Comparison of ENCODE assay signal across 14 mouse cellular contexts in the genomic region with DNA sequence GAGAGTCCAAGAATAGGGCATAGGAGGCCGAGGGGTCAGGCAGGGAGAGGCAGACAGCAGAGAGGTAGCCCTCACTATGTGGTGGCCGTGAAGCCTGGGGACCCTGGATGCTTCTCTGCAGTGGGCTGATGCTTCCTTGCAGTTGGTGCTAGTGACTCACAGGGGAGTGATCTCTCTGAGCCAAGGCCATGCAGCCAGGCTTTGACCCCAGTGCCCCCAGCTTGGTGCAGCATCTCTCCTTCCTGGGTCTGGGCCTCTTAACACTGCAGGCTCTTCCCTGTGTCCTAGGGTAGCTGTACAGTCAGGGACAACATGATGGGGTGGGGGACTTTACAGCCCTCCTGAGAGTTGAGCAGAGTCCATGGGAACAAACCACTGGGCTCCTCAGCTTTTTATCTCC. TPM values are rescaled to one million over a fixed set of nuclear protein-coding genes. Genes with fewer than 3 reads are reported as not detected.
DNase-seq lines count a peak whose midpoint lies in the region; ATAC-seq and TF ChIP-seq lines count a peak whose summit lies in the region.
"Had no signal": no experiment of that assay in that cellular context is flagged by ENCODE, and none has a peak within 500 bp of the region (broad histone marks: within the 10 kb centered on the region; RNA-seq: fewer than 3 reads in every experiment).

No protein-coding gene starts in this region.

- no peak for DNase-seq in hindbrain, embryonic 10.5 days (ENCODE audit: low spot score)
- no peak for DNase-seq in hindbrain, postnatal 0 days (ENCODE audit: low spot score)
- DNase-seq in Patski (ENCODE audit: low read depth, low spot score): no peak
- no peak for DNase-seq in heart, embryonic 10.5 days (ENCODE audit: low spot score)
- no peak for DNase-seq in left cerebral cortex, adult 8-10 months (ENCODE audit: low spot score in 2 of 2)
- DNase-seq in urinary bladder, postnatal 25 days (ENCODE audit: low spot score): no peak
- DNase-seq: heart, adult 18-20 months; heart, postnatal 36 days; lung, postnatal 36 days had no signal

- POLR2A ChIA-PET in Patski (lab: Charles Lee): interaction anchor here (0.7 kb wide), 1 partner anchor 22 kb away, joined by 3 read pairs; a partner anchor contains a TSS

- no peak for ATAC-seq in hindbrain, postnatal 0 days
- peak; percentile 42 for ATAC-seq in Patski
- peak; percentile 6; the same call in 1 of the 2 replicates for ATAC-seq in hindbrain, embryonic 12.5 days (ENCODE audit: low FRiP score)
- no peak for ATAC-seq in midbrain, embryonic 12.5 days (ENCODE audit: low FRiP score, low read depth)
- ATAC-seq: activated CD4-positive, CD25-positive, alpha-beta regulatory T cell, adult 4 months had no signal

- H3K9ac ChIP-seq in hindbrain, postnatal 0 days (replicated peaks; ENCODE audit: low read length): no peak overlapping the region
- H3K9ac ChIP-seq in hindbrain, embryonic 12.5 days: no peak overlapping the region
- no peak overlapping the region; the same call in 1 of the 2 replicates for H3K9ac ChIP-seq in midbrain, embryonic 12.5 days (replicated peaks)
- H3K9ac ChIP-seq: liver, embryonic 15.5 days had no signal

- WGBS in hindbrain, embryonic 10.5 days: 72% methylated on average over 2 of the region's 2 CpGs
- WGBS in hindbrain, postnatal 0 days: 48% methylated on average over 2 of the region's 2 CpGs
- WGBS in hindbrain, embryonic 12.5 days: 25% methylated on average over 2 of the region's 2 CpGs
- WGBS in midbrain, embryonic 12.5 days: 46% methylated on average over 2 of the region's 2 CpGs
- 41% methylated on average over 2 of the region's 2 CpGs for WGBS in heart, embryonic 10.5 days

- peaks cover 10% of the 10 kb centered on the region for H3K27me3 ChIP-seq in hindbrain, embryonic 10.5 days (ENCODE audit: insufficient read depth, poor library complexity, severe bottlenecking)
- H3K27me3 ChIP-seq in hindbrain, postnatal 0 days (ENCODE audit: insufficient read depth, low read length): no peaks in the 10 kb centered on the region
- H3K27me3 ChIP-seq in Patski: no peaks in the 10 kb centered on the region
- 0 out of 2 replicates have a peak, but pooled peaks cover 3% of the 10 kb centered on the region for H3K27me3 ChIP-seq in hindbrain, embryonic 12.5 days
- peaks cover 25% of the 10 kb centered on the region for H3K27me3 ChIP-seq in midbrain, embryonic 12.5 days
- H3K27me3 ChIP-seq in heart, embryonic 10.5 days (ENCODE audit: insufficient read depth, poor library complexity, severe bottlenecking): peaks cover 55% of the 10 kb centered on the region
- H3K27me3 ChIP-seq: liver, embryonic 15.5 days had no signal

- no peak overlapping the region for H3K4me3 ChIP-seq in hindbrain, embryonic 10.5 days
- no peak overlapping the region for H3K4me3 ChIP-seq in hindbrain, postnatal 0 days (ENCODE audit: low read length)
- H3K4me3 ChIP-seq in hindbrain, embryonic 12.5 days: no peak overlapping the region
- no peak overlapping the region for H3K4me3 ChIP-seq in midbrain, embryonic 12.5 days
- H3K4me3 ChIP-seq in heart, embryonic 10.5 days: no peak overlapping the region
- H3K4me3 ChIP-seq: liver, embryonic 15.5 days; myocyte had no signal

- H3K27ac ChIP-seq in hindbrain, embryonic 10.5 days: peak overlapping the region; percentile 83
- no peak overlapping the region for H3K27ac ChIP-seq in hindbrain, postnatal 0 days
- peak overlapping the region; percentile 79 for H3K27ac ChIP-seq in hindbrain, embryonic 12.5 days
- H3K27ac ChIP-seq in midbrain, embryonic 12.5 days (replicated peaks): peak overlapping the region; percentile 77
- H3K27ac ChIP-seq in heart, embryonic 10.5 days: no peak overlapping the region
- H3K27ac ChIP-seq: liver, embryonic 15.5 days had no signal

- H3K36me3 ChIP-seq in hindbrain, embryonic 10.5 days: peaks cover 6% of the 10 kb centered on the region
- H3K36me3 ChIP-seq in hindbrain, postnatal 0 days (ENCODE audit: insufficient read depth, low read length): no peaks in the 10 kb centered on the region; the same call in 1 of the 2 replicates
- H3K36me3 ChIP-seq in hindbrain, embryonic 12.5 days: 0 out of 2 replicates have a peak, but pooled peaks cover 3% of the 10 kb centered on the region
- H3K36me3 ChIP-seq in midbrain, embryonic 12.5 days: 0 out of 2 replicates have a peak, but pooled peaks cover 3% of the 10 kb centered on the region
- no peaks in the 10 kb centered on the region for H3K36me3 ChIP-seq in heart, embryonic 10.5 days
- H3K36me3 ChIP-seq: liver, embryonic 15.5 days had no signal

- in situ Hi-C loops in Patski (cut with MboI; ENCODE audit: low pct_unique_long_range_greater_than_20kb): no loop called here

- no peak for TF ChIP-seq CTCF in hindbrain, postnatal 0 days (IDR thresholded peaks at IDR 0.05; ENCODE audit: low read depth)
- TF ChIP-seq CTCF in Patski (IDR thresholded peaks at IDR 0.05): no peak

- H3K4me2 ChIP-seq in hindbrain, postnatal 0 days (ENCODE audit: low read depth, low read length): no peak overlapping the region
- H3K4me2 ChIP-seq in hindbrain, embryonic 12.5 days (replicated peaks): no peak overlapping the region
- no peak overlapping the region for H3K4me2 ChIP-seq in midbrain, embryonic 12.5 days (replicated peaks)
- H3K4me2 ChIP-seq: liver, embryonic 15.5 days had no signal

- peaks cover 99% of the 10 kb centered on the region for H3K4me1 ChIP-seq in hindbrain, embryonic 10.5 days (replicated peaks)
- peaks cover 32% of the 10 kb centered on the region for H3K4me1 ChIP-seq in hindbrain, postnatal 0 days (ENCODE audit: insufficient read depth, low read length)
- peaks cover 93% of the 10 kb centered on the region for H3K4me1 ChIP-seq in hindbrain, embryonic 12.5 days
- peaks cover 92% of the 10 kb centered on the region for H3K4me1 ChIP-seq in midbrain, embryonic 12.5 days
- peaks cover 80% of the 10 kb centered on the region for H3K4me1 ChIP-seq in heart, embryonic 10.5 days

- no peaks in the 10 kb centered on the region for H3K9me3 ChIP-seq in hindbrain, embryonic 10.5 days
- no peaks in the 10 kb centered on the region for H3K9me3 ChIP-seq in hindbrain, postnatal 0 days (ENCODE audit: low read length)
- no peaks in the 10 kb centered on the region for H3K9me3 ChIP-seq in hindbrain, embryonic 12.5 days (replicated peaks)
- H3K9me3 ChIP-seq in midbrain, embryonic 12.5 days: no peaks in the 10 kb centered on the region
- H3K9me3 ChIP-seq in heart, embryonic 10.5 days: no peaks in the 10 kb centered on the region
- H3K9me3 ChIP-seq: liver, embryonic 15.5 days had no signal

- CTCF ChIA-PET in Patski (lab: Charles Lee): interaction anchor here (0.9 to 1.9 kb wide), 4 partner anchors 10 to 36 kb away, joined by 3 to 5 read pairs (median 4); a partner anchor contains a TSS

RNA-seq across cellular contexts. Expression of a gene that starts 21.6 kb away (rescaled TPM):
- 3.9 and 6.5 TPM in 2 replicates for polyA plus RNA-seq in hindbrain, embryonic 10.5 days (2016; fragmentation: Nextera tagmentation; extraction: Ambion mirVana)
- 11.7 and 15.1 TPM in 2 replicates for total RNA-seq in hindbrain, postnatal 0 days (2014; rRNA removed)
- polyA plus RNA-seq in hindbrain, postnatal 0 days (2015; fragmentation: Nextera tagmentation; extraction: Ambion mirVana): 2.8 and 2.9 TPM in 2 replicates
- polyA plus RNA-seq in Patski (2021): 2.1 TPM
- polyA plus RNA-seq in hindbrain, embryonic 12.5 days (2016; fragmentation: Nextera tagmentation; extraction: Ambion mirVana): 9.4 and 9.9 TPM in 2 replicates
- 9.4 and 10.2 TPM in 2 replicates for polyA plus RNA-seq in midbrain, embryonic 12.5 days (2016; fragmentation: Nextera tagmentation; extraction: Ambion mirVana)
- polyA plus RNA-seq in heart, embryonic 10.5 days (2016; fragmentation: Nextera tagmentation; extraction: Ambion mirVana): 0.60 and 1.5 TPM in 2 replicates
- 10 to 100 TPM in 3 of 4 experiments, 1 to 10 TPM in 1; 8.6 to 12.8 (median 11.6) TPM for total RNA-seq in left cerebral cortex, adult 8-10 months (2022)
- polyA plus RNA-seq: activated CD4-positive, CD25-positive, alpha-beta regulatory T cell, adult 4 months had no signal

Comparison
In these comparisons a context has a peak if more than half of its experiments do, and no peak if none do; other contexts are left out.
1. H3K27ac ChIP-seq: peak in hindbrain, embryonic 10.5 days (single experiment), hindbrain, embryonic 12.5 days (single experiment) and midbrain, embryonic 12.5 days (single experiment); none in hindbrain, postnatal 0 days (single experiment) and heart, embryonic 10.5 days (single experiment).
2. ATAC-seq: peak in Patski (single experiment) and hindbrain, embryonic 12.5 days (single experiment); none in hindbrain, postnatal 0 days (single experiment) and midbrain, embryonic 12.5 days (single experiment).